Mouse (Mus musculus): ENCODE measurements around the gene Lzts2. TPM values are rescaled to one million over a fixed set of nuclear protein-coding genes. Genes with fewer than 3 reads are reported as not detected.

The Lzts2 gene
- polyA plus RNA-seq, 1 experiment from 2014 or later, result 52.1 TPM

DNA sequence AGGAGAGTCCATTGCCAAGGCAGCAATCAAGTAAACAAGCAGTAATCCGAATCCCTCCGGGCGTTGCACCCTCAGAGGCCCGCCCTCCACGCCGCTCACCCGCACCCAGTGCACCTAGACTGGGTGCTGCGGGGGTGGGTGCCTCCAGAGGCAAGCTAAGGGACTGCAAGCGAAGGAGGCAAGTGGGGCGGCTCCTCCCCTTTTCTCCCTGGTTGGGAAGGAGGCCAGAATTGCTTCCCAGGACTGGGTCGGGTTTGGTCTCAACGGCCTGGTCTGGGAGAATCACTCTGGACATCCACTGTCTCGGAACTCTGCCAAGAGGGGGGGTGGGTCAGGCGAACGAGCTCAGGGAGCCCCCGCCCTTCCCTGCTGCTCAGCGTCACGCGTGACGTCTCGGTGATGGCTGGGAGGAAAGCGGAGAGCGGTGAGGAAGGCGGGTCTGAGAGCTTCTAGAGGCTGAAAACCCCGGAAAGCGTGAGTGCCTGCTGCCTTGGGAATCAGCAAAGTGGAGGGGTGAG is 33.3 kb downstream of the Lzts2 start, which contains the start of gene Sfxn3:
Gene Sfxn3 (plus strand): TSS at position 87 of the 518 bp plus-strand sequence.
- under 1% methylated on average over 26 of the region's 26 CpGs for WGBS
- peaks cover 23% of the 10 kb centered on the region for H3K27me3 ChIP-seq (replicated peaks; ENCODE audit: control insufficient read depth, insufficient read depth, low read length)
- peak within 1 kb of the TSS; percentile 84 for H3K27ac ChIP-seq (ENCODE audit: low read depth)
- DNase-seq (ENCODE audit: low spot score) (peak; percentile 95), ATAC-seq (replicated peaks; ENCODE audit: low FRiP score, low TSS enrichment, low read depth) (peak; percentile 79)
- H3K4me1 ChIP-seq (replicated peaks; ENCODE audit: control insufficient read depth, insufficient read depth, low read length), result peaks cover 17% of the 10 kb centered on the region
- no peaks in the 10 kb centered on the region for H3K9me3 ChIP-seq (ENCODE audit: control insufficient read depth, low read length)
- peak within 1 kb of the TSS; percentile 57 for H3K4me3 ChIP-seq (ENCODE audit: low read depth, low read length)
- peak within 1 kb of the TSS; percentile 50 for H3K9ac ChIP-seq (ENCODE audit: low read length)
- H3K4me2 ChIP-seq (ENCODE audit: low read length), result peak within 1 kb of the TSS; percentile 92
- peaks cover 14% of the 10 kb centered on the region for H3K36me3 ChIP-seq (ENCODE audit: control insufficient read depth, insufficient read depth, low read length)

DNA sequence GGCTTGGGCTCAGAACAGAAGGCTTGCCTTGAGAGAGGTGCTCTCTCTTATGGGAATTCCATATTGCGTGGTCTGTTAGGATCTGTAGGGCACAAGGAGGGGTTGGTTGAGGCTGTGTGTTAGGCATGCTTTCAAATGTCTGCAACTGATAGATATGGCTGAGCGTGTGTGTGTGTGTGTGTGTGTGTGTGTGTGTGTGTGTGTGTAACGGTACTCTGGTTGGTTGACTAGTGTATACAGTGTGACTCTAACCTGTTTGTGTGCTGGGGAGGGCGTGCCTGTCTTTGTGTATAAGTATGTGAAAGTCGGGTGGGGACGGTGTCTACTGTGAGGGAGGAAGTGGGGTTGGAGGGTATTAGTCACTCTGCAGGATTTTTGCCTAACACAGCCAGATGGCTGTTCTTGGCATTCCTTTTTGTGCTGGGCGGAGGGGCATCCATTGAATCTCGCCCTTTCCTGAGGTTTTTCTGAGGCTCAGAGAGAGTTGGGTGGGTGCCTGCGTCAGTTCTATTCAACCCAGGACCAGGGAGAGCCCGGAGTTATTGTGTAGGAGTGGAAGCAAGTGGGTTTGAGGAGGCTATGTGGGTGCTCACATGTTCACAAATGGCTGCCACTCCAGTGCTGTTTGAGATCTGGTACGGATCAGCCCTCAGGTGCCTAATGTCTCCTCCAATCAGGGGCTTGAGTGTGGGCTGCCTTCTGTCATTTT is 33.9 kb downstream of the Lzts2 start:
- peak overlapping the region; percentile 50 for H3K9ac ChIP-seq (ENCODE audit: low read length)
- WGBS, result 23% methylated on average over 11 of the region's 11 CpGs
- peak overlapping the region; percentile 57 for H3K4me3 ChIP-seq (ENCODE audit: low read depth, low read length)
- peak overlapping the region; percentile 84 for H3K27ac ChIP-seq (ENCODE audit: low read depth)
- H3K36me3 ChIP-seq (ENCODE audit: control insufficient read depth, insufficient read depth, low read length), result peaks cover 20% of the 10 kb centered on the region
- H3K4me1 ChIP-seq (replicated peaks; ENCODE audit: control insufficient read depth, insufficient read depth, low read length), result peaks cover 17% of the 10 kb centered on the region
- ATAC-seq (replicated peaks; ENCODE audit: low FRiP score, low TSS enrichment, low read depth) (peak; percentile 53), DNase-seq (ENCODE audit: low spot score) (no peak)
- H3K27me3 ChIP-seq (replicated peaks; ENCODE audit: control insufficient read depth, insufficient read depth, low read length), result peaks cover 23% of the 10 kb centered on the region
- no peaks in the 10 kb centered on the region for H3K9me3 ChIP-seq (ENCODE audit: control insufficient read depth, low read length)
- peak overlapping the region; percentile 92 for H3K4me2 ChIP-seq (ENCODE audit: low read length)

DNA sequence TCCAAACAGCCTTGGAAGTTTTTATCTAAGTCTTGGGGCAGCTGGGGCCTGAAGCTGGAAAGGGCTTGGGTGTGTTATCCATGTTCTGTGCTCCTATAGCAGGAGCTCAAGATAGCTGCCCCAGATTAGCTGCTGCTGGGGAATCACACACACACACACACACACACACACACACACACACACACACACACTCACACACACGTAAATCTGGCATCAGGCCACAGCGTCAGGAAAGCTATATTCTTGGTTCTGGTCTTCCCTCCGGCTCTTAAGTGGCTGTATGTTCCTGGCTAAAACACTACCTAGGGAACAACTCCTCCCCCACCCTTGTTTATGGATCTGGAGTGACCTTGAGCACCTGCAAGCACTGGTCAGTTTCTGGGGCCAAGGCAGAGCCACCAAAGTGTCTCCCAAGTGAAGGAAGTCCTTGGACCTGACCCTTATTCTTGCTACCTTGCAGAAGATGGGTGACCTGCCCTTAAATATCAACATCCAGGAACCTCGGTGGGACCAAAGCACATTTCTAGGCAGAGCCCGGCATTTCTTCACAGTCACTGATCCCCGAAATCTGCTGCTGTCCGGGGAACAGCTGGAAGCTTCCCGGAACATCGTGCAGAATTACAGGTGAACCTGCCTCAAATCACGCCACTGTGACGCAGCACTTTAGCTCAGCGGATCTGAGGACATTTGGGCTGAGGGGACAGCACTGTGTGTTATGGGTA is 34.6 kb downstream of the Lzts2 start:
- H3K27me3 ChIP-seq (replicated peaks; ENCODE audit: control insufficient read depth, insufficient read depth, low read length), result peaks cover 23% of the 10 kb centered on the region
- peaks cover 17% of the 10 kb centered on the region for H3K4me1 ChIP-seq (replicated peaks; ENCODE audit: control insufficient read depth, insufficient read depth, low read length)
- H3K4me2 ChIP-seq (ENCODE audit: low read length), result peak overlapping the region; percentile 92
- peak overlapping the region; percentile 50 for H3K9ac ChIP-seq (ENCODE audit: low read length)
- no peak for ATAC-seq (replicated peaks; ENCODE audit: low FRiP score, low TSS enrichment, low read depth)
- H3K4me3 ChIP-seq (ENCODE audit: low read depth, low read length), result peak overlapping the region; percentile 57
- H3K27ac ChIP-seq (ENCODE audit: low read depth), result peak overlapping the region; percentile 84
- DNase-seq (ENCODE audit: low spot score), result no peak
- 74% methylated on average over 12 of the region's 12 CpGs for WGBS
- peaks cover 21% of the 10 kb centered on the region for H3K36me3 ChIP-seq (ENCODE audit: control insufficient read depth, insufficient read depth, low read length)
- H3K9me3 ChIP-seq (ENCODE audit: control insufficient read depth, low read length), result no peaks in the 10 kb centered on the region

DNA sequence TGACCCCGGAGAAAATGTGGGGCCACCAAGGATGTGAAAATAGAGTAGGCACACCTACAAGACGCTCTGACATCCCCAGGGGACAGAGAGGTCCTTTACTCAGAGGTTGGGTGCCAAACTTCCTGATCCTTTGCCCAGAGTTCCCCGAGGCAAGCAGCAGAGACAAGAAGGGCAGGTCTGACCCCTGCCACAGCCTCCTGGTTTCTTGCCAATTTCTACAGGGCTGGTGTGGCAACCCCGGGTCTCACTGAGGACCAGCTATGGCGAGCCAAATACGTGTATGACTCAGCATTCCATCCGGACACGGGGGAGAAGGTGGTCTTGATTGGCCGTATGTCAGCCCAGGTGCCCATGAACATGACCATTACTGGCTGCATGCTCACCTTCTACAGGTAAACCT is 35.3 kb downstream of the Lzts2 start:
- peaks cover 23% of the 10 kb centered on the region for H3K36me3 ChIP-seq (ENCODE audit: control insufficient read depth, insufficient read depth, low read length)
- DNase-seq (ENCODE audit: low spot score) (no peak), ATAC-seq (replicated peaks; ENCODE audit: low FRiP score, low TSS enrichment, low read depth) (no peak)
- H3K9me3 ChIP-seq (ENCODE audit: control insufficient read depth, low read length), result no peaks in the 10 kb centered on the region
- H3K4me2 ChIP-seq (ENCODE audit: low read length), result no peak overlapping the region
- WGBS, result 76% methylated on average over 9 of the region's 9 CpGs
- H3K9ac ChIP-seq (ENCODE audit: low read length), result no peak overlapping the region
- peaks cover 17% of the 10 kb centered on the region for H3K4me1 ChIP-seq (replicated peaks; ENCODE audit: control insufficient read depth, insufficient read depth, low read length)
- H3K4me3 ChIP-seq (ENCODE audit: low read depth, low read length), result no peak overlapping the region
- no peak overlapping the region for H3K27ac ChIP-seq (ENCODE audit: low read depth)
- H3K27me3 ChIP-seq (replicated peaks; ENCODE audit: control insufficient read depth, insufficient read depth, low read length), result peaks cover 17% of the 10 kb centered on the region

DNA sequence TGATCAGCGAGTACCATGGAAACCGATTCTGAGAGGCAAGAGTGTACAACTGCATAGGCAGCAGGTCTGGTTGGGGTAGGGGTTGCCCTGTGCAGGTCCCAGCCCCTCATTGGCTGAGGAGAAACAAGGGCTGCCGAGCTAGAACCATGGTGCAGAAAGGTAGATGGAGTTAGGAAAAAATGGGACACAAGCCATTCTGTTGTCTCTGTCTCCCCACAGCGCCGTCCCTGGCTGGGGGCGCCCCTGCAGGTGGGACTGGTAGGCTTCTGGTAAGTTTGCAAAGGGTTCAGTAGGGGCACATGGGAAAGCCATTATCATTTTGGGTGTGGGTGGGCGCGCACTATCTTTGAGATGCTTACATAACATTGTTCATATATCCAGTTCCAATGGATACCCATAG is 39.2 kb downstream of the Lzts2 start:
- ATAC-seq (replicated peaks; ENCODE audit: low FRiP score, low TSS enrichment, low read depth), result no peak
- H3K27me3 ChIP-seq (replicated peaks; ENCODE audit: control insufficient read depth, insufficient read depth, low read length), result no peaks in the 10 kb centered on the region
- no peak overlapping the region for H3K27ac ChIP-seq (ENCODE audit: low read depth)
- no peaks in the 10 kb centered on the region for H3K9me3 ChIP-seq (ENCODE audit: control insufficient read depth, low read length)
- 87% methylated on average over 8 of the region's 8 CpGs for WGBS
- peaks cover 28% of the 10 kb centered on the region for H3K36me3 ChIP-seq (ENCODE audit: control insufficient read depth, insufficient read depth, low read length)
- DNase-seq (ENCODE audit: low spot score), result no peak
- peaks cover 21% of the 10 kb centered on the region for H3K4me1 ChIP-seq (replicated peaks; ENCODE audit: control insufficient read depth, insufficient read depth, low read length)
- H3K4me2 ChIP-seq (ENCODE audit: low read length), result no peak overlapping the region
- no peak overlapping the region for H3K4me3 ChIP-seq (ENCODE audit: low read depth, low read length)
- H3K9ac ChIP-seq (ENCODE audit: low read length), result no peak overlapping the region

DNA sequence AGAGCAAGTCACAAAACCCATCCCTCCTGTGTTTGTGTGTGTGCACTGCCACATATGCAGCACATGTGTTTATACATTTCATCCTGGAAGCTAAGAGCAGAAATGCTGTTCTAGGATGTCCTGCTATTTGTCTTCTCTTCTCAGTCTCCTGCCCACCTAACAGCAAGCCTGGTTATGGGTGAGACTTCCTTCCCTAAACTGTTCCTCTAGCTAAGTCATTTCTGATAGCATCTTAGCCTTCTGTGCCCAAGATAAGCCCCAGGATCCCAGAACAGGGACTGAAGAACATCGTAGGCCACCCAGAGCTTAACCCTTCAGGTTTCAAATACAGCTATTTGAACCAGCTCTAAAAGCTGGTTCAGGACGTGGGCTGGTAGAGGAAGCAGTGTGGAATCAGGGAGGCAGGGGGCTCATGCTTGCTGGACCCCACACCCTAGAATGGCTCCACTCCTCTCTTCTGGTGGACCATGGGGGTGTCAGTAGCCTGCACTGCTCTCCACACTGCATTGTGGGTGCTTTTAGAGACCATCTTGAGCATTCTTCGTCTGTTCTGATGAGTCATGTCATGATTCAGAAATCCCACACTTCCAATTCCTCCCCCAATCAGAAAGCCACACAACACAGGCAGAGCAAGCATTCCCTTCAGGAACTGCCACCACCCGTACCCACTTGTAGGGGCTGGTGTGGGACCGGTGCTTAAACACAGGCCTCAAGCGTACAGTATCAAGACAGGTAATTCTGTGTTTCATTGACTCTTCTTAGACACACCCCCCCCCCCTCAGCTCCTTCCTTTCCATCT is 40.9 kb downstream of the Lzts2 start:
- DNase-seq (ENCODE audit: low spot score), result no peak
- H3K4me2 ChIP-seq (ENCODE audit: low read length), result no peak overlapping the region
- H3K9ac ChIP-seq (ENCODE audit: low read length), result no peak overlapping the region
- no peaks in the 10 kb centered on the region for H3K27me3 ChIP-seq (replicated peaks; ENCODE audit: control insufficient read depth, insufficient read depth, low read length)
- no peaks in the 10 kb centered on the region for H3K9me3 ChIP-seq (ENCODE audit: control insufficient read depth, low read length)
- peaks cover 28% of the 10 kb centered on the region for H3K36me3 ChIP-seq (ENCODE audit: control insufficient read depth, insufficient read depth, low read length)
- H3K27ac ChIP-seq (ENCODE audit: low read depth), result no peak overlapping the region
- ATAC-seq (replicated peaks; ENCODE audit: low FRiP score, low TSS enrichment, low read depth), result no peak
- WGBS, result 88% methylated on average over 6 of the region's 6 CpGs
- H3K4me3 ChIP-seq (ENCODE audit: low read depth, low read length), result no peak overlapping the region
- H3K4me1 ChIP-seq (replicated peaks; ENCODE audit: control insufficient read depth, insufficient read depth, low read length), result peaks cover 20% of the 10 kb centered on the region

DNA sequence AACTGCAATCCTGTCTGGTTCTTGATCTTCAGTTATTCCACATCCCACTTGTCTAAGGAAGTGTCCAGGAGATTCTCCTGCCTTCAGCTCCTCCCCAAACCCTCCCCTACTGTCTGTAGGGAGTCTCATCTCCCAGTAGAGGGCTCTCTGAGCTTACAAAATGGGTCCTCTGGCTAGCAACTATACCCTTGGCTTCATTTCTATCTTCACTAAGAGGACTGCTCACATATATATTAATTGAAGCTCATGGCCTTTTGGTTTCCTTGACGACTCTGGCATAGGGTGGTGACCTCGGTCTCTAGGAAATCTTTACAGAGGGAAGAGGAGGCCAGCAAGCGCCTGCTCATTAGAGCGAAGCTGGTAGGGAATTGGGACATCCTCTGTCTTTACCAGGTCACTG is 42.1 kb downstream of the Lzts2 start:
- H3K9ac ChIP-seq (ENCODE audit: low read length), result no peak overlapping the region

DNA sequence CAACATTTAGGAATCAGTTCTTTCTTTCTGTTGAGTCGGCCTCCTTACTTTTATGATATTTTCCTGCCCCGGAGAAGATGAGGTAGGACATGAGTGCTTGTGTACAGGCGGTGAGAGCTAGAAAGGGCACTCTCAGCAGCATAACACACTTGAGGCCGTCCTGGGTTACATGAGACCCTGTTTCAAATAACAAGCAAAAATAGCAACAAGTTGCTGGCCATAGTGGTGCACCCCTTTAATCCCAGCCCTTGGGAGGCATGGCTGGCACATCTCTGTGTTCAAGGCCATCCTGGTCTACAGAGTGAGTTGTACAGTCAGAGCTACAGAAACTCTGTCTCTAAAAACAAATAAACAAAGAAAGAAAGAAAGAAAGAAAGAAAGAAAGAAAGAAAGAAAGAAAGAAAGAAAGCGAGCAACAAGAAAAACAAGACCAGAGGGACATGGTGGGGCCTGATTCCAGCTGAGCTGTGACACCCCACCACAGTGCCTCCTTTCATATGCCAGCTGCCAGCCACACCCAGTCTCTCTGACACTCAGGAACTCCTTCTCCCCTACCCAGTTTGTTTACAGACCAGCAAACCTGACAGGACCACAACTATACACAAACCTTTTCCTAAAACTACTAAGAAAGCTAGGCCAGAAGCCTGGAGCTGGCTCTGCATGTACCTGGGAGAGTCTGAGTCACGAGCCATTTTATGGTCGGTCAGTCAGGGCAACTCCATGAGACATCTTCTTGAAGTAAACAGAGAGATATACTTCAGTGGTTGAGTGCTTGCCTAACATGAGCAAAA is 42.9 kb downstream of the Lzts2 start:
- Histone ChIP-seq H3K4me2 (ENCODE audit: low read length) (peak overlapping the region; percentile 82), H3K4me1 (replicated peaks; ENCODE audit: control insufficient read depth, insufficient read depth, low read length) (peaks cover 20% of the 10 kb centered on the region), H3K9ac (ENCODE audit: low read length) (peak overlapping the region; percentile 77), H3K9me3 (ENCODE audit: control insufficient read depth, low read length) (no peaks in the 10 kb centered on the region), H3K4me3 (ENCODE audit: low read depth, low read length) (peak overlapping the region; percentile 55), H3K27ac (ENCODE audit: low read depth) (peak overlapping the region; percentile 93), H3K27me3 (replicated peaks; ENCODE audit: control insufficient read depth, insufficient read depth, low read length) (no peaks in the 10 kb centered on the region), H3K36me3 (ENCODE audit: control insufficient read depth, insufficient read depth, low read length) (peaks cover 18% of the 10 kb centered on the region)
- ATAC-seq (replicated peaks; ENCODE audit: low FRiP score, low TSS enrichment, low read depth) (no peak), DNase-seq (ENCODE audit: low spot score) (no peak)
- 68% methylated on average over 7 of the region's 7 CpGs for WGBS

More for the DNA sequence above, 42.1 kb downstream of the Lzts2 start:
- peaks cover 20% of the 10 kb centered on the region for H3K4me1 ChIP-seq (replicated peaks; ENCODE audit: control insufficient read depth, insufficient read depth, low read length)
- H3K4me2 ChIP-seq (ENCODE audit: low read length), result no peak overlapping the region
- no peaks in the 10 kb centered on the region for H3K9me3 ChIP-seq (ENCODE audit: control insufficient read depth, low read length)
- no peak overlapping the region for H3K4me3 ChIP-seq (ENCODE audit: low read depth, low read length)
- WGBS, result 48% methylated on average over 4 of the region's 4 CpGs
- no peak overlapping the region for H3K27ac ChIP-seq (ENCODE audit: low read depth)
- DNase-seq (ENCODE audit: low spot score) (no peak), ATAC-seq (replicated peaks; ENCODE audit: low FRiP score, low TSS enrichment, low read depth) (no peak)
- no peaks in the 10 kb centered on the region for H3K27me3 ChIP-seq (replicated peaks; ENCODE audit: control insufficient read depth, insufficient read depth, low read length)
- H3K36me3 ChIP-seq (ENCODE audit: control insufficient read depth, insufficient read depth, low read length), result peaks cover 24% of the 10 kb centered on the region

Measured in intestine, embryonic 14.5 days (tissue).